Mouse (Mus musculus) liver, adult (tissue): ENCODE measurements around the gene Tmed9.

ENCODE experiments used
- GATA4 ChIP-seq: IDR thresholded peaks from 2 replicates; pipeline ENCODE4 v1.6.1; 2014; ENCODE audit warnings: mild to moderate bottlenecking, low read length; ENCODE audit not compliant: insufficient replicate concordance

Tmed9 gene

GRCm38 (mm10) chr13:55573432-55573831 is at the start of gene Tmed9:
TSS of gene Tmed9 (plus strand) at chr13:55573732.
- TF ChIP-seq GATA4, result no peak

DNA sequence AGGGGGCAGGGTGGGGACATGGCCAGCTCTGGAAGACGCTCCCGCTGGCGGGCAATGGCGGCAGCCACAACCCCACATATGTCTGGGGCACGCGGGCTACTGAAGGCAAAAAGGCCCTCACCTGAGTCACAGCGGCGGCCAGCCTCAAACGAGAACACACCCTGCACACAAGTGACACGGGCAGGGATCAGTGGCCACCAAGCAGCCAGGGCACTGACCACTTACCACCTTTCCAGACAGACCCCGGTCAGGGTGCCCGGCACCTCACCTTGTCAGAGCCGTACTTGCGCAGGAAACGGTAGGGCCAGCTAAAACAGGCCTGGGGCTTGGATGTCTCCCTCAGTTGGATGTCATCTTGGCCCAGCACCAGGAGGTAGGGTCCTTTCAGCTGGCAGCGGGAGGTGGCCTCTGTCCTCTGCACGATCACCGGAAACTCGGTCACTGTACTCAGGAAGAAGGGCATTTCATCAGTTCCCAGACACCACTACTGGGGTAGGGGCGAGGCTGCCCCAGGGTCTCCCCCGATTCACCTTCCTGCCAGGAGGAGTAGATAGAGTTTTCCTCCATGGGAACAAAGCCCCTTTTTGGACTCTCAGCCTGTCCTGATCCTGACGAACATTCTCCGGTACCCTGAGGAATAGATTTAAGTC is 49.5 kb upstream of the Tmed9 start:
- no peak; the same call in 1 of the 2 replicates for TF ChIP-seq GATA4

- no peak for TF ChIP-seq GATA4
These were observed 47.6 kb upstream of the Tmed9 start for GRCm38 (mm10) chr13:55525733-55526553.

GRCm38 (mm10) chr13:55527212-55527611 is 46.3 kb upstream of the Tmed9 start:
- no peak for TF ChIP-seq GATA4

- no peak for TF ChIP-seq GATA4
These were observed 45.4 kb upstream of the Tmed9 start for GRCm38 (mm10) chr13:55527834-55528772.

DNA sequence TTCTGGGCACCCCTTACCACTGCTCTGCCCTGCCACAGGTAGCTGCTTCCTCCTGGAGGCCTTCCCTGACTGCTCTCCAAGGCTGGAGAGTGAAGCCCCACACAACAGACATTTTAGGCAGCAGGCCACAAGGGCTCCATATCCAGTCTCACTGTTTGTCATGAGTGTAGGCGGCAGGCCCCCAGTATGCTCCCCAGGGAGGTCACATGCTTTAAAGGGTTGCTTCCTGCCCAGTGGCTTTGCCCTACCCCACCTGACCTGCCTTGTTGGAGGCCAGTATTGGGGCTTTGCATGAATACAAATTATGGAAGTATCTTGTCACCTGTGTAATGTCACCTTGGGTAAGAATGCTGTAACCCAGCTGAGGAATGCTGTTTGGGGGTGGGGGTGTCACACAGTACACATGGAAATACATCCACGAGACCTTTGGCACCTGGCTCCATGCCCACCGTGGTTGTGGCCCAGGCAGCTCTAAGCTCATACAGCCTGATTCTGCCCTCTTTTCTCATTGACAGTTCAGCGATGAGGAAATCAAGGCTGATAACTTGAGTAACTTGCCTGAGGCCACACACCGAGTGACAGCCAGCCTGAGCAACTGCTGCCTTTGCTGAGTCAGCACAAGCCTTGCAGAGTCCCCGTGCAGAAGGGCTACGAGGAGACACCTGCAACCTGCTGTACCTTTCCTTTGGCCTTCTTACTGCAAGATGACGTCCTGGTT is 44.2 kb upstream of the Tmed9 start, which contains the start of gene Dok3:
Gene Dok3 (minus strand): TSS at position 99 of the 718 bp plus-strand sequence.
- no peak for TF ChIP-seq GATA4

- TF ChIP-seq GATA4, result no peak
These were observed 38.3 kb upstream of the Tmed9 start for GRCm38 (mm10) chr13:55535191-55535590.

DNA sequence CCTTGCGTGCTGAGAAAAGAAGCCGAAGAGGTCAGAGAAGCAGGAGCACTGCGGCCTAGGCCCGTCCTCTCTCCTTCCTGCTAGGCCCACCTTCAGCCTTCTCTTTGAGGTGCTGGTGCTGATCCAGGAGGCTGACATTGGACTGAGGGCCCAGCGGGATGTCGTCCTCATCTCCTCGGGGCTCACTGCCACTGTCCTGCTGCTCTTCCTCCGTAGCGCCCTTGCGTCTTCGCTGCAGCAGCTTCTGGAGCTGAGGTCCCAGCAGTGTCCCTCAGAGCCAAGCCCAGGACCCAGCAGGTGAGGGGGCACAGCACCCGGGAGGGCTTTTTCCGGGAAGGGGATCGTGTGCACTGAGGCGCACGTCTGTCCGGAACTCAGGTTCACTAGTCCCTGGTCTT is 37.7 kb upstream of the Tmed9 start:
- TF ChIP-seq GATA4, result no peak

- TF ChIP-seq GATA4, result peak; percentile 99
These were observed 37.0 kb upstream of the Tmed9 start, which contains the start of gene Ddx41 for GRCm38 (mm10) chr13:55536194-55537175. TSS of gene Ddx41 (minus strand) at chr13:55536658.

DNA sequence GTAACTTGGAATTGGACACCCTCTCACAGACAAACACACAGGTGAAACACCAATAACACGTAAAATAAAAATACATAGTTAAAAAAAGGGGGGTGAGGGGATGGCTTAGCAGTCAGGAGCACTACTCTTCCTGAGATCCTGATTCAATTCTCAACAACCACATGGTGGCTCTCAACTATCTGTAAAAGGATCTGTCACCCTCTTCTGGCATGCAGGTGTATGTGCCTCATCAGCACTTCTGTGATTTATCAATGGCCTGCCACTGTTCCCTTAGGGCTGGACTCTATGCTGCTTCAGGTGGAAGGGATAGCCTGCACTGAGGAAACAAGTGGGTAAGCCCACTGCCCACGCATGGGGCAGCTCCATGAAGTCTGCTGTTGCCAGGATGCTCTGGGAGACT is 32.6 kb upstream of the Tmed9 start:
- no peak for TF ChIP-seq GATA4

GRCm38 (mm10) chr13:55542891-55543290 is 30.6 kb upstream of the Tmed9 start:
- no peak for TF ChIP-seq GATA4

GRCm38 (mm10) chr13:55543447-55543846 is 30.1 kb upstream of the Tmed9 start:
- no peak for TF ChIP-seq GATA4

DNA sequence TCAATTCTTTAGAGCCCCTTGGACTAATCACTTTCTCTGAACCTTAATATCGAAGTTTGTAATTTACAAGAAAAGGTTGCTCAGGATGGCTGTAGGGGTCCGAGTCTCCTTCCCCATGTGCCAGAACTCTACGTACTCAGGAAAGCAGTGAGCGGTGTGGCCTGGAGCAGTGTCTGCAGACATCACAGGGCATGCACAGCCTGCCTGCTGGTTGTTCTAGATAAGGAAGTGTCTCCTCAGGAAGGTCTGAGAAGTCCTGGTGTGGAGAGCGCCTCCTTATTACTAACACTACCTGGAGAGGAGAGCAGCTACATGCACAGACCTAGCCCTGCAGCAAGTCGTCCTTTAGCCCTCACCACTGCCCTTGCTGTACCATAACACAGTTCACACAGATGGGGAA is 28.7 kb upstream of the Tmed9 start:
- TF ChIP-seq GATA4, result no peak
